Mouse (Mus musculus): ENCODE results near the gene Mylk4.

GRCm38 (mm10) chr13:32731283-32731682 is 52.5 kb downstream of the Mylk4 start:
- TF ChIP-seq CTCF (IDR thresholded peaks at IDR 0.05; ENCODE audit: extremely low read depth, insufficient read length, insufficient replicate concordance, low read depth, low read length) (no peak), POLR2A (IDR thresholded peaks at IDR 0.05; ENCODE audit: low read depth, low read length) (no peak)
